Mouse (Mus musculus) intestine, embryonic 16.5 days (tissue): ENCODE measurements around the gene Tbp. TPM values are rescaled to one million over a fixed set of nuclear protein-coding genes. Genes with fewer than 3 reads are reported as not detected.
A peak's percentile ranks its signal among the peaks of the same experiment; 100 is the strongest.
"Not testable (repeated sequence)": the region's sequence is repeated elsewhere in the genome, so short reads cannot be mapped to it uniquely, and the experiment has no call there.

Source experiments
- ATAC-seq: fragments of 200-750 bp; cut with Nextera tagmentation; 2 replicates; pipeline ENCODE4 v1.8.0; 2017; ENCODE audit warnings: moderate TSS enrichment, moderate library complexity
- H3K27ac ChIP-seq: fragments of 300-500 bp; sonication (generic); 2 replicates; pipeline ENCODE4 v1.5.1; 2014; ENCODE audit warnings: mild to moderate bottlenecking, low read length
- H3K27me3 ChIP-seq: fragments of 300-500 bp; sonication (generic); replicated peaks from 2 replicates; pipeline ENCODE4 v1.6.1; 2014; ENCODE audit warnings: low read length, control low read depth, mixed read lengths; ENCODE audit not compliant: control insufficient read depth, insufficient read depth
- H3K36me3 ChIP-seq: fragments of 300-500 bp; sonication (generic); 2 replicates; pipeline ENCODE4 v1.6.1; 2014; ENCODE audit warnings: low read length, control low read depth; ENCODE audit not compliant: control insufficient read depth, insufficient read depth
- H3K4me1 ChIP-seq: fragments of 300-500 bp; sonication (generic); 2 replicates; pipeline ENCODE4 v1.6.1; 2014; ENCODE audit warnings: low read length, control low read depth, mixed read lengths; ENCODE audit not compliant: control insufficient read depth, insufficient read depth
- H3K4me2 ChIP-seq: fragments of 300-500 bp; sonication (generic); 2 replicates; pipeline ENCODE4 v1.6.1; 2014; ENCODE audit warnings: low read depth, low read length, control low read depth
- H3K4me3 ChIP-seq: fragments of 300-500 bp; sonication (generic); 2 replicates; pipeline ENCODE4 v1.5.1; 2014; ENCODE audit warnings: mild to moderate bottlenecking, low read length
- H3K9ac ChIP-seq: fragments of 300-500 bp; sonication (generic); 2 replicates; pipeline ENCODE4 v1.6.1; 2014; ENCODE audit warnings: low read depth, low read length
- H3K9me3 ChIP-seq: fragments of 300-500 bp; sonication (generic); 2 replicates; pipeline ENCODE4 v1.6.1; 2016; ENCODE audit warnings: low read length, control low read depth; ENCODE audit not compliant: control insufficient read depth
- WGBS: fragments of 180-500 bp; shearing (Covaris S2); extraction: QIAGEN DNeasy Blood & Tissue Kit; methylation state at CpG from one replicate; pipeline ENCODE4 v1.1.7; 2014; 5-methylcytosine and 5-hydroxymethylcytosine counted together
- polyA plus RNA-seq: library from polyadenylated mRNA; unstranded; fragments of >200 nt; fragmentation: Nextera tagmentation; extraction: Ambion mirVana; gene quantifications from 2 replicates; pipeline ENCODE4 v1.2.1, GENCODE M21; 2015

Gene Tbp
- polyA plus RNA-seq, 1 experiment from 2014 or later = 32.9 TPM

DNA sequence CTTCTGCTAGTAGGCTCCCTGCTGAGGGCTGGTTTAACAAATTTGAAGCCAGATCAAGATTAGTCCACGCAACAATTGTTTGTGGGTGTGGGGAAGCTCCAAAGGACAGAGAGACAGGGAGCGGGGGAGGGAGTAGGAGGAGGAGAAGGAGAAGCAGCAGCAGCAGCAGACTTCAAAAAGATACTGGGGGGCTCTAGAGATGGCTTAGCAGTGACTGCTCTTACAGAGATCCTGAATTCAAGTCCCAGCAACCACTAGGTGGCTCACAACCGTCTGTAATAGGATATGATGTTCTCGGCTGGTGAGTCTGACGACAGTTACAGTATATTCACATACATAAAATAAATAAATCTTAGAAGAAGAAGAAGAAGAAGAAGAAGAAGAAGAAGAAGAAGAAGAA, 30.5 kb downstream of the Tbp start:
- Histone ChIP-seq H3K27me3 (no peaks in the 10 kb centered on the region), H3K9me3 (no peaks in the 10 kb centered on the region), H3K27ac (no peak overlapping the region), H3K4me3 (no peak overlapping the region), H3K4me1 (peaks cover 9% of the 10 kb centered on the region), H3K4me2 (no peak overlapping the region), H3K9ac (no peak overlapping the region), H3K36me3 (no peaks in the 10 kb centered on the region)
- 16% methylated on average over 5 of the region's 5 CpGs for WGBS
- ATAC-seq = no peak

DNA sequence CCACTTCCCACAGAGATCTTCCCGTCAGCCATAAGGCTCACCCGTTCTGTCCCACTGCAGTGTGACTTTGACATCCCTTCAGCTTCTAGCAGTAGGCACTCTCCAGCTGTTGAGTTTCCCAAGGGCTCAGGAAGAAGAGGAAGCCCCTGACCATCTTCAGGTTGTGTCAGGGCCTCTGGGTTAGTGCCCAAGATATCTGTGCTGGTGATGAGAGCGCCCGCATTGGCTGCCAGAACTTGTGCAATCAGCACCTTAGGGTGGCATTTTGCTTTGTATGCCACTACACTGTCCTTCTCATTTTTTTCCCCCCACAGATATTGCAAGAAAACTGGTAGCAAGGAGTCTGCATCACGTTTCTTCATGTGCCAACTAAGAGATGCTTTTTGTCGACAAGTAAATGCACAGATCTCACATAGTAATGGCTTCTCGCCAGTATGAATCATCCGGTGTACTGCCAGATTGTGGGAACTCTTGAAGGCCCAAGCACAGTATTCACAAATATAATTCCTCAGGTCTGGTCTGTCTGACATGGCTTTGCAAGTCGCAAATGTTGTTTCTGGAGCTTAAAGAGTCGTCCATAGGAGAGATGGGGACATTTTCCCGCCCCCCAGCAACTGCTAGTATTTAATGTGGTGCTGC, 35.6 kb downstream of the Tbp start:
- Histone ChIP-seq H3K4me1 (no peaks in the 10 kb centered on the region), H3K4me2 (no peak overlapping the region), H3K9me3 (no peaks in the 10 kb centered on the region), H3K36me3 (no peaks in the 10 kb centered on the region), H3K4me3 (no peak overlapping the region), H3K9ac (no peak overlapping the region), H3K27me3 (peaks cover 3% of the 10 kb centered on the region; the same call in 1 of the 2 replicates), H3K27ac (no peak overlapping the region)
- ATAC-seq = no peak
- WGBS = 62% methylated on average over 11 of the region's 11 CpGs

DNA sequence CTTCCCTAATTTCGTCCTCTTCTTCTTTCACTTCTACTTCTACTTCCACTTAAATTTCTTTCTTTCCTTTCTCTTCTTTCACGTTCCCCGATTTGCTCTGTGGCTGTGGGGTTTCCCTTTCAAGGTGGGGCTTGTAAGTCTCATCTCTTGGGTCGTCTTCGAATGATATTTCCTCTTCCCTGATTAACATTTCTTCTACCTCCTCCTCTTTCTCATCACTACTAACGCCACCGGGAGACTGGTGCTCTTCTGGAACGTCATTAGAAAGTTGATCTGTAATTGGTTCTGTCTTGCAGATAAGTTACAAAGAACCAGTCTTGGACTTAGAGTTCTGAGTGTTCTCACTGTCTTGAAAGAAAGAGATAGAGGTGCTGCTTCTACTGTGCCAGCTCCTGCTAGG, 36.3 kb downstream of the Tbp start:
- Histone ChIP-seq H3K9ac (no peak overlapping the region), H3K4me3 (peak overlapping the region; percentile 54), H3K36me3 (no peaks in the 10 kb centered on the region), H3K4me1 (no peaks in the 10 kb centered on the region), H3K27me3 (peaks cover 3% of the 10 kb centered on the region; the same call in 1 of the 2 replicates), H3K4me2 (peak overlapping the region; percentile 92), H3K27ac (no peak overlapping the region), H3K9me3 (no peaks in the 10 kb centered on the region)
- 19% methylated on average over 8 of the region's 8 CpGs for WGBS
- ATAC-seq = no peak

DNA sequence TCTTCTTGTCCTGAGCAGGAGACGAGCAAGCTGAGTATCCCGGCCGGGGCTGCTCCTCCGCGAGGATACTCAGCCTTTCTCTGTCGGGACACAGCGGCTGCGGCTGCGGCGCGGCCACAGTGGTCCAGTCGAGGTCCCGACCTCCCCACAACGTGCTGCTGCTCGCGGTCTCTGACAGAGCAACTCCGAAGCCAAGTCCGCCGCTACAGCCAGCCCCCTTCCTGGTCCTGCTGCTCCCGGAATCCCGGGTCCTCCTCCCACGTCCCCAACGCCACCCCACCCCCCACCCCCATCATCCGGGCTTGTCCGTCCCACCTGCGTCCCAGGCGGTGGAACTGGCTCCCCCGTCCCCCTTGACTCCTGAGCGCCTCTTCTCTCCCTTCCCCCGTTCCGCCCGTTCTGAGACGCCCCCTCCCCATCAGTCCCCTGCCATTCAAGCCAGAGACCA, 36.8 kb downstream of the Tbp start:
- no peaks in the 10 kb centered on the region for H3K9me3 ChIP-seq
- ATAC-seq = no peak
- peak overlapping the region; percentile 92 for H3K4me2 ChIP-seq
- peaks cover 3% of the 10 kb centered on the region; the same call in 1 of the 2 replicates for H3K27me3 ChIP-seq
- H3K9ac ChIP-seq = peak overlapping the region; percentile 59
- no peaks in the 10 kb centered on the region for H3K4me1 ChIP-seq
- no peak overlapping the region for H3K27ac ChIP-seq
- H3K36me3 ChIP-seq = no peaks in the 10 kb centered on the region
- peak overlapping the region; percentile 54 for H3K4me3 ChIP-seq
- WGBS = under 1% methylated on average over 33 of the region's 33 CpGs

DNA sequence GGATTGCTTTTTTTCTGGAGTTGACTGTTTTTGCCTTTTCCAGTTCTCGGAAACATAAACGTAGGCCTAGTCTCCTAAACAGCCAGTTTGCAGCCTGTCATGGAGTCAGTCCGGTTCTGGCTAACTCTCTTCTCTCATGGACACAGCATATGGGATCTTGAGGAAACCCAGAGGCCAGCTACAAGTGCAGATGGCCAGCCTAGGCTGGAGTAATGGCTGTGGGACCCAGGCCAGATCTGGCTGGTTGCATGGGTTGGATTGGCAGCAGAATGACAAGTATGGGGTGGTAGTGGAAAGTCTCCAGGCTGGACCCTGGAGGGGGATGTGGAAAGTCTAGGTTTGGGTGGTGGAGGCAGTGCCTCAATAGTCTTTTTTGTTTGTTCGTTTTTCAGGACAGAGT, 40.6 kb downstream of the Tbp start:
- ATAC-seq = no peak
- Histone ChIP-seq H3K4me1 (no peaks in the 10 kb centered on the region), H3K4me2 (no peak overlapping the region), H3K9me3 (no peaks in the 10 kb centered on the region), H3K27ac (no peak overlapping the region), H3K4me3 (no peak overlapping the region), H3K36me3 (no peaks in the 10 kb centered on the region), H3K9ac (no peak overlapping the region), H3K27me3 (peaks cover 3% of the 10 kb centered on the region; the same call in 1 of the 2 replicates)
- WGBS = 77% methylated on average over 4 of the region's 4 CpGs

DNA sequence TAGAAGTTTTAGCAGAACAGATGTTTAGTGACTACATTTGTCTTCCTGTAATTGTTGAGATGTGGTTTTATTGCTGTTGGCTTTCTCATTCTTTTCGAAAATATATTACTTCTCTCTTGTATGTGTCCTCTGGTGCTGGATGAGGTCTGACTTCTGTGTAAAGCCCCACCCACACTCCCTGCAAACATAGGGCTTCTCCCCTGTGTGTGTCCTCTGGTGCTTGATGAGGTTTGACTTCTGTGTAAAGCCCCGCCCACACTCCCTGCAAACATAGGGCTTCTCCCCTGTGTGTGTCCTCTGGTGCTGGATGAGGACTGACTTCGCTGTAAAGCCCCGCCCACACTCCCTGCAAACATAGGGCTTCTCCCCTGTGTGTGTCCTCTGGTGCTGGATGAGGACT, 44.2 kb downstream of the Tbp start:
- not testable (repeated sequence) for H3K9me3 ChIP-seq, H3K4me1 ChIP-seq, H3K9ac ChIP-seq, H3K27ac ChIP-seq, H3K4me3 ChIP-seq, H3K36me3 ChIP-seq, ATAC-seq, H3K27me3 ChIP-seq, H3K4me2 ChIP-seq
- 58% methylated on average over 2 of the region's 4 CpGs for WGBS

DNA sequence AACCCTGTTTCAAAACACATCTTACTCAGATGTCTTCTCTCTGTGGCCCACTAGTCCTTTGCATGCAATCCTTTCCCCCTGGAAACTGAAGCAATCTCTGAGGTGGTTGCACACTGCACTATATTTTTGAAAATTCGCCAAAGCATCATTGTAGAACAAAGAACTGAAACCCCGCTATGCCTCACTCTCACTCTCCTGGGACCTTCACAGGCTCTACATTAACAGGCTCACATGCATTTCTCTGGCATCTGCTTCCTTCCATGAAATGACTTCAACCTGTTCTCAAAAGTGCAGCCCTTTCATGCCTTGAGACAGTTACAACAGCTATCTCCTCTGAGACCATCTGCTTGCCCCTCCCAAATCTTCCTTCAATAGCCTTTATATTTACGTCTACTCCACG, 46.8 kb downstream of the Tbp start:
- H3K36me3 ChIP-seq = no peaks in the 10 kb centered on the region
- no peak overlapping the region for H3K9ac ChIP-seq
- no peak overlapping the region for H3K4me2 ChIP-seq
- WGBS = 55% methylated on average over 4 of the region's 4 CpGs
- H3K27me3 ChIP-seq = no peaks in the 10 kb centered on the region
- H3K4me3 ChIP-seq = no peak overlapping the region
- no peak overlapping the region for H3K27ac ChIP-seq
- no peak for ATAC-seq
- H3K4me1 ChIP-seq = no peaks in the 10 kb centered on the region
- H3K9me3 ChIP-seq = no peaks in the 10 kb centered on the region

DNA sequence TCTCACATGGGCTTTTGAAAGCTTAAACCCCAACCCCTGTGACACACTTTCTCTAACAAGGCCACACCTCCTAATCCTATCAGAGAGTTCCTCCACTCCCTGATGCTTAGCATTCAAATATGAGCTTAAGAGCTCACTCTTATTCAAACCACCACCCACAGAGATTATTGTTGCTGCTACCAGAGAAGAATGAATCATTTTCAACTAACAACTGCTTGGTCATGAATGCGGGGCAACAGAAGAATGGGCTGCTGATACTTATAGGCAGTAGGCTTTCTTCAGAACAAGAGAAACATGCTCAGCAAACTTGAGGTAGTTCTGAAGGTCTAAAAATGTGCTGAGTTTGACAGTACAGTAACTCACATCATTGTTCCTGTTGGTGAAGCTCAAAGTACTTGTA, 50.0 kb downstream of the Tbp start:
- no peaks in the 10 kb centered on the region for H3K36me3 ChIP-seq
- no peak overlapping the region for H3K4me3 ChIP-seq
- no peak overlapping the region for H3K4me2 ChIP-seq
- no peak overlapping the region for H3K27ac ChIP-seq
- no peaks in the 10 kb centered on the region for H3K9me3 ChIP-seq
- H3K4me1 ChIP-seq = no peaks in the 10 kb centered on the region
- H3K27me3 ChIP-seq = no peaks in the 10 kb centered on the region
- no peak overlapping the region for H3K9ac ChIP-seq
- ATAC-seq = no peak
- WGBS = 38% methylated on average over 1 of the region's 1 CpGs

DNA sequence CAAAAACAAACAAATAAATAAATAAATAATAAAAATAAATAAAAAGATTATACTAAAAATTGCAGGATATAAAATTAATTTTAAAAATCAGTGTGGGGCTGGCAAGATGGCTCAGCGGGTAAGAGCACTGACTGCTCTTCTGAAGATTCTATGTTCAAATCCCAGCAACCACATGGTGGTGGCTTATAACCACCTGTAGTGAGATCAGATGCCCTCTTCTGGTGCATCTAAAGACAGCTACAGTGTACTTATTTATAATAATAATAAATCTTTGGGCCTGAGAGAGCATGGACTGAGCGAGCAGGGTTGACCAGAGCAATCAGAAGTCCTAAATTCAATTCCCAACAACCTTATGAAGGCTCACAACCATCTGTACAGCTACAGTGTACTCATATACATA, 60.3 kb downstream of the Tbp start:
- no peak for ATAC-seq
- Histone ChIP-seq H3K4me1 (peaks cover 3% of the 10 kb centered on the region; the same call in 1 of the 2 replicates), H3K9me3 (no peaks in the 10 kb centered on the region), H3K9ac (no peak overlapping the region), H3K4me3 (no peak overlapping the region), H3K4me2 (no peak overlapping the region), H3K36me3 (no peaks in the 10 kb centered on the region), H3K27me3 (no peaks in the 10 kb centered on the region), H3K27ac (no peak overlapping the region)
- WGBS = 87% methylated on average over 2 of the region's 2 CpGs
